Mouse (Mus musculus): ENCODE data around the gene Gusb. TPM values are rescaled to one million over a fixed set of nuclear protein-coding genes. Genes with fewer than 3 reads are reported as not detected.
"Not testable (repeated sequence)": the region's sequence is repeated elsewhere in the genome, so short reads cannot be mapped to it uniquely, and the experiment has no call there.

Gene Gusb
- polyA plus RNA-seq, 1 experiment from 2014 or later: 66.0 TPM

DNA sequence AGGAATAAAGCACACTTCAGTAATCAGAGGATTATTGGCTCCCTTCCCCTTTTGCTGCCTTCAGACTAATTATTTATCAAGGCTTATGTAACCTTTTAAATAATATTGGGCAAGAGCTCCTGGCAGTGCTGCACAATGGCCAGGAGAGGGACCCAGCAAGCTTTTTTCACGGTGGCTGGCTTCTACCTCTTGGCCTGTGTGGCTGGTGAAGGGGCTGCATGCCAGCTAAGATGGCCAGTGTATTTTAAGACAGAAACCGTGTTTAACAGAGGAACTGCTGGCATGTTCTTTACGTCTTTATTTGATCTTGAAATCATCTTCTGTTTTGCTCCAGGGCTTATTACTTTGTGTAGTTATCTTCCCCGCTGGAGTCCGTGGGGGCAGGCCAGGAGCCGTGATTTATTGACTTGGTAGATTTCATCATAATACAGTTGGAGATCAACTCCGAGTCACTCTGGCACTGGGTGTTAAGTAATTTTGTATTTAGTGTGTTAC lies 41.4 kb upstream of the Gusb start:
- Histone ChIP-seq H3K4me1 (ENCODE audit: control insufficient read depth, insufficient read depth, low read length) (no peaks in the 10 kb centered on the region), H3K4me2 (ENCODE audit: low read depth, low read length) (no peak overlapping the region), H3K9me3 (replicated peaks; ENCODE audit: control insufficient read depth, low read length) (no peaks in the 10 kb centered on the region), H3K9ac (ENCODE audit: low read length) (no peak overlapping the region), H3K27me3 (ENCODE audit: control insufficient read depth, insufficient read depth, low read length) (no peaks in the 10 kb centered on the region), H3K36me3 (ENCODE audit: control insufficient read depth, insufficient read depth, low read length) (peaks cover 7% of the 10 kb centered on the region; the same call in 1 of the 2 replicates), H3K4me3 (replicated peaks; ENCODE audit: low read length) (no peak overlapping the region), H3K27ac (ENCODE audit: low read length) (no peak overlapping the region)
- 63% methylated on average over 7 of the region's 7 CpGs for WGBS
- ATAC-seq (ENCODE audit: insufficient read depth, low FRiP score): no peak

DNA sequence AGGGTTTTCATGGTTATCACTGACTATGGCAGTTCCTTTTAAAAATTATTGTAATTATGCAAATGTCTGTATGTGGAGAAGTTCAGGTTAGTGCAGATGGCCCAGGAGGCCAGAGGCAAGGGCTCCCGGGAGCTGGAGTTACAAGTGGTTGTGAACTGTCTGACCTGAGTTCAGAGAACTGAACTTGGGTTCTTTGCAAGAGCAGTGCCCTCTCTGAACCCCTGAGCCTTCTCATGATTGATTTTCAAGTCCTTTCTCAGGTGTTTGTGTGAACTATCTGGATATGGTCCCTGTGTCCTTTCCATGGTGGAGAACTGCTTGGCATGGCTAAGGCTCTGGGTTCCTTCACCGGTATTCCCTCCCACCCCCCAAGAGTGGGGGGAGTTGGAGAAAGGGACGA lies 40.9 kb upstream of the Gusb start:
- H3K9me3 ChIP-seq (replicated peaks; ENCODE audit: control insufficient read depth, low read length): no peaks in the 10 kb centered on the region
- H3K27me3 ChIP-seq (ENCODE audit: control insufficient read depth, insufficient read depth, low read length): no peaks in the 10 kb centered on the region
- H3K36me3 ChIP-seq (ENCODE audit: control insufficient read depth, insufficient read depth, low read length): peaks cover 7% of the 10 kb centered on the region; the same call in 1 of the 2 replicates
- H3K9ac ChIP-seq (ENCODE audit: low read length): no peak overlapping the region
- H3K4me2 ChIP-seq (ENCODE audit: low read depth, low read length): no peak overlapping the region
- no peak overlapping the region for H3K4me3 ChIP-seq (replicated peaks; ENCODE audit: low read length)
- ATAC-seq (ENCODE audit: insufficient read depth, low FRiP score): no peak
- no peak overlapping the region for H3K27ac ChIP-seq (ENCODE audit: low read length)
- no peaks in the 10 kb centered on the region for H3K4me1 ChIP-seq (ENCODE audit: control insufficient read depth, insufficient read depth, low read length)
- WGBS: 81% methylated on average over 3 of the region's 3 CpGs

DNA sequence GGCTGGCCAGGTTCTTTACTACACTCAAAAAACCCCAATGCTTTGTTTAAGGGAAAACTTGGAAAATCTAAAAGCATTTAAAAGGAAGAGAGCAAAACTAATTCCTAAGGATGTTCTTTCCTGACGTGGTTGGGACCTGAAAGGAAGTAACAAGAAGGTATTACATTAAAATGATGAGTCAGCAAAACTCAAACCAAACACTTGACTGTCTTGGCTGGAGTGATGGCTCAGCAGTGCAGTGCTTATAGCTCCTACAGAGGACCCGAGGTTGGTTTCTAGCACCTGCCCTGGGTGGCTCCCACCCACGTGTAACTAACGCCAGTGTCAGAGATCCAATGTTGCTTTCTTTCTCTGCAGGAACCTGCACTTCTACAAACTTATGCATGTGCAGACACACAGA lies 38.4 kb upstream of the Gusb start:
- peaks cover 10% of the 10 kb centered on the region; the same call in 1 of the 2 replicates for H3K36me3 ChIP-seq (ENCODE audit: control insufficient read depth, insufficient read depth, low read length)
- no peak overlapping the region for H3K4me3 ChIP-seq (replicated peaks; ENCODE audit: low read length)
- no peak overlapping the region for H3K27ac ChIP-seq (ENCODE audit: low read length)
- no peak overlapping the region for H3K4me2 ChIP-seq (ENCODE audit: low read depth, low read length)
- 83% methylated on average over 4 of the region's 4 CpGs for WGBS
- H3K9ac ChIP-seq (ENCODE audit: low read length): no peak overlapping the region
- no peak for ATAC-seq (ENCODE audit: insufficient read depth, low FRiP score)
- no peaks in the 10 kb centered on the region for H3K27me3 ChIP-seq (ENCODE audit: control insufficient read depth, insufficient read depth, low read length)
- no peaks in the 10 kb centered on the region for H3K4me1 ChIP-seq (ENCODE audit: control insufficient read depth, insufficient read depth, low read length)
- no peaks in the 10 kb centered on the region for H3K9me3 ChIP-seq (replicated peaks; ENCODE audit: control insufficient read depth, low read length)

DNA sequence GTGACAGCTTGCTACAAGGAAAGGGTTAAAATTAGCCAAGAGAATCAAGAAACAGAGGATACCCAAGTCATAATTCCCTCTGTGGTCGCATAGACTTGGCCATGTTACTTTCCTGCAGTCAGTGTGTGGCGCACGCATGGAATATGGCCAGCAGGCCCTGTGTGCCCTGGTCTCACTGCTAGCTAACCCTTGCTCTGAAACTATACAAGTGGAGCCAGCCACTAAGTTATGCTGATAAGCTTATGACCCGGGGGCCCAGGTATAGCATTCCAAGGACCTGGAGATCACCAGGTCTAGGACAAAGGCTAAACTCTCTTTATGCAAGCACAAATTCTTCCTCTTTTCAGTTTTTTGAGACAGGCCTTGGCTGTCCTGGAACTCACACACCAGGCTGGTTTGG lies 37.9 kb upstream of the Gusb start:
- no peak overlapping the region for H3K27ac ChIP-seq (ENCODE audit: low read length)
- no peak overlapping the region for H3K9ac ChIP-seq (ENCODE audit: low read length)
- H3K4me2 ChIP-seq (ENCODE audit: low read depth, low read length): no peak overlapping the region
- no peaks in the 10 kb centered on the region for H3K4me1 ChIP-seq (ENCODE audit: control insufficient read depth, insufficient read depth, low read length)
- no peak overlapping the region for H3K4me3 ChIP-seq (replicated peaks; ENCODE audit: low read length)
- ATAC-seq (ENCODE audit: insufficient read depth, low FRiP score): no peak
- 88% methylated on average over 4 of the region's 4 CpGs for WGBS
- H3K36me3 ChIP-seq (ENCODE audit: control insufficient read depth, insufficient read depth, low read length): peaks cover 10% of the 10 kb centered on the region; the same call in 1 of the 2 replicates
- H3K27me3 ChIP-seq (ENCODE audit: control insufficient read depth, insufficient read depth, low read length): no peaks in the 10 kb centered on the region
- no peaks in the 10 kb centered on the region for H3K9me3 ChIP-seq (replicated peaks; ENCODE audit: control insufficient read depth, low read length)

DNA sequence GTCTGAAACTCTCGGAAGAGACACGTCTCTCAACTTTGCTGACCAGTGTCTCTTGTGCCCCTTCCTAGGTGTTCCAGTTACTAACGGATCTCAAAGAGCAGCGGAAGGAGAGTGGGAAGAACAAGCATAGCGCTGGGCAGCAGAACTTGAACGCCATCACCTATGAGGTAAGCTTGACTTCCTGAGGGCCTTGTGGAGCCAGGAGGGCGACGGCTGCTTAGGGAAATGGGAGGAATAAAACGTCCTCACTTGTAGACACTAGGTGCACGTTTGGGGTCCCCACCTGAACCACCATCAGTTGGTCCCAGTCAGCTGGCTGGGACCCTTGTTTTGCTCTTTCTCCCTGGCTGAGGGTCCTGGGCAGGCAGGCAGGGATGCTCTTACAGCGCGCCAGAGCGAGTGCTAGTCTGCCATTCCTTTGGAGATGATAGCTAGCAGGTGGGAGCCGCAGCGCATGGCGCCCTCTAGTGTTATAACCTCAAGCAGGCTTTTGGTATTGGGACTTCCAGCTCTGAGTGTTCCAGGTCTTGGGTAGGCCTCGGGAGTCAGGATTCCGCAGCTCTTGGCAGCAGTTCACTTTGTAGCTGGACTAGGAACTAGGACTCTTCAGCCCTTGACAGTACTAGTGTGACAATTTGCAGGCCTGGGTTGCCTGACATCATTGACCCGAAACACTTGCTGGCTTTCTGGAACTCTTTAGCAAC lies 35.1 kb upstream of the Gusb start:
- no peak overlapping the region for H3K4me2 ChIP-seq (ENCODE audit: low read depth, low read length)
- no peak overlapping the region for H3K27ac ChIP-seq (ENCODE audit: low read length)
- no peaks in the 10 kb centered on the region for H3K27me3 ChIP-seq (ENCODE audit: control insufficient read depth, insufficient read depth, low read length)
- no peaks in the 10 kb centered on the region for H3K9me3 ChIP-seq (replicated peaks; ENCODE audit: control insufficient read depth, low read length)
- no peak overlapping the region for H3K4me3 ChIP-seq (replicated peaks; ENCODE audit: low read length)
- no peak overlapping the region for H3K9ac ChIP-seq (ENCODE audit: low read length)
- ATAC-seq (ENCODE audit: insufficient read depth, low FRiP score): peak; percentile 70; the same call in 1 of the 2 replicates
- no peaks in the 10 kb centered on the region for H3K4me1 ChIP-seq (ENCODE audit: control insufficient read depth, insufficient read depth, low read length)
- H3K36me3 ChIP-seq (ENCODE audit: control insufficient read depth, insufficient read depth, low read length): peaks cover 6% of the 10 kb centered on the region; the same call in 1 of the 2 replicates
- 64% methylated on average over 19 of the region's 19 CpGs for WGBS

DNA sequence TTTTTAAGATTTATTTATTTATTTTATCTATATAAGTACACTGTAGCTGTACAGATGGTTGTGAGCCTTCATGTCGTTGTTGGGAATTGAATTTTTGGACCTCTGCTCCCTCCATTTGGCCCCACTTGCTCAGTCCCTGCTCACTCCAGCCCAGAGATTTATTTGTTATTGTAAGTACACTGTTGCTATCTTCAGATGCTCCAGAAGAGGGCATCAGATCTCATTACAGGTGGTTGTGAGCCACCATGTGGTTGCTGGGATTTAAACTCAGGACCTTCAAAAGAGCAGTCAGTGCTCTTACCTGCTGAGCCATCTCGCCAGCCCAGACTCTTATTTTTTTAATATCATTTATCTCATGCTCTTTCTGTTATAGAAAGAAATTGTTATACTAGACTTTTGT lies 33.5 kb upstream of the Gusb start:
- not testable (repeated sequence) for ATAC-seq (ENCODE audit: insufficient read depth, low FRiP score)
- 61% methylated on average over 2 of the region's 2 CpGs for WGBS

DNA sequence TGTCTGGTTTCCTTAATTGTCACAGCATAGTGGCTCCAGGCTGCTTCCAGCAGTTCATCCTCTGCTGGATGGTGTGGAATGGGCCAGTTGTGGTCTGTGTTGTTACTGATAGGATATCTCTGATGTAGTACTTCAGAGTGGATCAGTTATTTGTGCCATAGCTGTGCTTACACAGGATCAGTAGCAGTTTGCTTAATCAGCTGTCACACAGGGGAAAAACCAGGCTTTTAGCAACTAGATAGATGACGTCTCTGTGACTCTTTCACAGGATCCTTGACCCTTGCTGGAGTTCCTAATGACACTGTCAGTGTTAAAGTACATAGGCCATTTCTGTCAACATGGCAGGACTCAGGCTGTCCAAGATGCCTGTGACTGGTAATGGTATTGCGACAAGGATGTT lies 31.0 kb upstream of the Gusb start:
- no peaks in the 10 kb centered on the region for H3K4me1 ChIP-seq (ENCODE audit: control insufficient read depth, insufficient read depth, low read length)
- H3K4me2 ChIP-seq (ENCODE audit: low read depth, low read length): no peak overlapping the region
- no peak overlapping the region for H3K9ac ChIP-seq (ENCODE audit: low read length)
- no peaks in the 10 kb centered on the region for H3K27me3 ChIP-seq (ENCODE audit: control insufficient read depth, insufficient read depth, low read length)
- no peaks in the 10 kb centered on the region for H3K9me3 ChIP-seq (replicated peaks; ENCODE audit: control insufficient read depth, low read length)
- H3K4me3 ChIP-seq (replicated peaks; ENCODE audit: low read length): no peak overlapping the region
- no peak for ATAC-seq (ENCODE audit: insufficient read depth, low FRiP score)
- no peak overlapping the region for H3K27ac ChIP-seq (ENCODE audit: low read length)
- H3K36me3 ChIP-seq (ENCODE audit: control insufficient read depth, insufficient read depth, low read length): 0 out of 2 replicates have a peak, but pooled peaks cover 3% of the 10 kb centered on the region
- 62% methylated on average over 2 of the region's 2 CpGs for WGBS

More for the DNA sequence above, 33.5 kb upstream of the Gusb start:
- not testable (repeated sequence) for H3K27me3 ChIP-seq (ENCODE audit: control insufficient read depth, insufficient read depth, low read length); H3K4me1 ChIP-seq (ENCODE audit: control insufficient read depth, insufficient read depth, low read length); H3K4me2 ChIP-seq (ENCODE audit: low read depth, low read length); H3K9me3 ChIP-seq (replicated peaks; ENCODE audit: control insufficient read depth, low read length); H3K4me3 ChIP-seq (replicated peaks; ENCODE audit: low read length); H3K36me3 ChIP-seq (ENCODE audit: control insufficient read depth, insufficient read depth, low read length); H3K27ac ChIP-seq (ENCODE audit: low read length); H3K9ac ChIP-seq (ENCODE audit: low read length)

DNA sequence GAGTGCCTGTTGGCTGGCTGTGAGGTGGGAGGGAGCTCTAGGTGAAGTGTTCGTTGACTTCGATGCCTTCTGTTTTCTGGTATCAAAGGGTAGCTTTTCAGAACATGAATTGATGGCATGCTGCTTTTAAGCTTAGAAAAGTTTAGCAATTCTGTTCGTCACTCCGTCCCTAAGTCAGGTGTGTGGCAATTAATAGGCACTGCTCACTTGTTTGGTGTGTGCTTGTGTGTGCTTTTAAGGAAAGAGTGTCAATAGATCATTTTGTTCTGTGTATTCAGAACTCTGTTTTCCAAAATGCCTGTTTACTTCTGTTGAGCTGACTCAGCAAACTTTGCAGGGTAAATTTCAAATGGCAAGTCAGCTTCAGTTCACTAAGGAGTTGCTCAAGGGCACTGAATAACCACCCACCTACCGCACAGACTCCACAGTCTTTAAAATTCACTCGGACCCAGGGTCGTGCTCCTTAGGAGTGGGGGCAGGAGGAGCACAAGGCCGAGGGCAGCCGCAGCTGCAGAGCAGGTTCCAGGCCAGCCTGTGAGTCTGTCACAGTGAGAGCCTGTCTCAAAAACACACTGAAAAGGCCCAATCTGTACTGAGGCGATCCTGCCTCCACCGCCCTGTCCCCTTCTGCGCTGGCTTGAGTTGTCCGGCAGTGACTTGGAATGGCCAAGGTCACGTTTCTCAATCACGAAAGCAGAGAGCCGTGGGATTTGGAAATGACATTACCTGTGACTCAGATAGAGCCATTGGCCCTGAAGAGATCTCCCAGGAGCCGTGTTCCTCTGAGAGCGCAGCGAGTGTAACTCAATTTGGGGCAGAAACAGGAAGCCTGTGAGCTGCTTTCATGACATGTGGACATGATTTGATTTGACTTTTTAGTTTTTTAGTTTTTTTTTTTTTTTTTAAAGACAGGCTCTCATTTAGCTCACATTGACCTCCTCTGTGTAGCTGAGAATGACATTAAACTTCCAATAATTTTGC lies 28.9 kb upstream of the Gusb start:
- no peak overlapping the region for H3K4me2 ChIP-seq (ENCODE audit: low read depth, low read length)
- no peaks in the 10 kb centered on the region for H3K36me3 ChIP-seq (ENCODE audit: control insufficient read depth, insufficient read depth, low read length)
- 89% methylated on average over 19 of the region's 19 CpGs for WGBS
- ATAC-seq (ENCODE audit: insufficient read depth, low FRiP score): no peak
- no peak overlapping the region for H3K9ac ChIP-seq (ENCODE audit: low read length)
- H3K27me3 ChIP-seq (ENCODE audit: control insufficient read depth, insufficient read depth, low read length): no peaks in the 10 kb centered on the region
- H3K4me3 ChIP-seq (replicated peaks; ENCODE audit: low read length): no peak overlapping the region
- no peak overlapping the region for H3K27ac ChIP-seq (ENCODE audit: low read length)
- no peaks in the 10 kb centered on the region for H3K4me1 ChIP-seq (ENCODE audit: control insufficient read depth, insufficient read depth, low read length)
- H3K9me3 ChIP-seq (replicated peaks; ENCODE audit: control insufficient read depth, low read length): no peaks in the 10 kb centered on the region

All from stomach, embryonic 16.5 days (tissue).